Mouse (Mus musculus): ENCODE measurements at regions not wholly inside any gene's neighbourhood (a gene's known extent, or its start where the extent isn't known, plus 50 kb on each side); places are given as distances from the start of the nearest gene placed in this dataset.

GRCm38 (mm10) chr16:42591530-42591929, 251.1 kb upstream of the Gap43 start:
- Histone ChIP-seq H3K27ac (ENCODE audit: insufficient read depth, low read depth) (no peak overlapping the region), H3K4me2 (ENCODE audit: insufficient read depth, low read depth, poor library complexity, severe bottlenecking) (no peak overlapping the region), H3K79me2 (replicated peaks; ENCODE audit: control insufficient read depth, extremely low read depth, insufficient read depth, poor library complexity, severe bottlenecking) (no peaks in the 10 kb centered on the region), H3K9ac (ENCODE audit: insufficient read depth, low read depth) (no peak overlapping the region), H3K4me1 (ENCODE audit: control insufficient read depth in 1 of 2, insufficient read depth in 2 of 2) (peaks cover 0 to 9% of the 10 kb centered on the region in 2 experiments; a peak in 2 of 4 replicates), H3K27me3 (replicated peaks) (no peaks in the 10 kb centered on the region), H3K4me3 (replicated peaks in 1 of 3; ENCODE audit: low read depth in 2 of 3, low read length in 2 of 3, poor library complexity in 1 of 3) (no peak overlapping the region), H3K36me3 (replicated peaks in 1 of 2; ENCODE audit: control insufficient read depth in 1 of 2, insufficient read depth in 1 of 2, low read length in 1 of 2) (no peaks in the 10 kb centered on the region), H3K9me3 (replicated peaks; ENCODE audit: low read length) (no peaks in the 10 kb centered on the region)
- in situ Hi-C loops (cut with MboI; ENCODE audit: low pct_ligation_motif_present, low pct_unique_long_range_greater_than_20kb, low sequenced_read_pairs) (no loop called here), dilution Hi-C loops (cut with MboI; ENCODE audit: extremely low pct_ligation_motif_present, extremely low pct_unique_long_range_greater_than_20kb, low sequenced_read_pairs) (no loop called here)
- no peak for DNase-seq (ENCODE audit: extremely low read depth)
- TF ChIP-seq MYC (IDR thresholded peaks at IDR 0.05; ENCODE audit: low read depth, low read length), result no peak

- Histone ChIP-seq H3K9me3 (replicated peaks; ENCODE audit: low read length) (no peaks in the 10 kb centered on the region), H3K36me3 (replicated peaks in 1 of 2; ENCODE audit: control insufficient read depth in 1 of 2, insufficient read depth in 1 of 2, low read length in 1 of 2) (no peaks in the 10 kb centered on the region), H3K79me2 (replicated peaks; ENCODE audit: control insufficient read depth, extremely low read depth, insufficient read depth, poor library complexity, severe bottlenecking) (no peaks in the 10 kb centered on the region), H3K4me2 (ENCODE audit: insufficient read depth, low read depth, poor library complexity, severe bottlenecking) (no peak overlapping the region; the same call in 1 of the 2 replicates), H3K9ac (ENCODE audit: insufficient read depth, low read depth) (no peak overlapping the region), H3K27me3 (replicated peaks) (no peaks in the 10 kb centered on the region), H3K4me1 (ENCODE audit: control insufficient read depth in 1 of 2, insufficient read depth in 2 of 2) (no peaks in the 10 kb centered on the region), H3K27ac (ENCODE audit: insufficient read depth, low read depth) (no peak overlapping the region), H3K4me3 (replicated peaks in 1 of 3; ENCODE audit: low read depth in 2 of 3, low read length in 2 of 3, poor library complexity in 1 of 3) (no peak overlapping the region)
- TF ChIP-seq KAT2A (IDR thresholded peaks at IDR 0.05; ENCODE audit: insufficient replicate concordance, low read length) (no peak), POLR2A (IDR thresholded peaks at IDR 0.05; ENCODE audit: low read depth, low read length) (no peak), USF1 (IDR thresholded peaks at IDR 0.05; ENCODE audit: low read depth, low read length) (no peak)
- dilution Hi-C loops (cut with MboI; ENCODE audit: extremely low pct_ligation_motif_present, extremely low pct_unique_long_range_greater_than_20kb, low sequenced_read_pairs), result no loop called here
- in situ Hi-C loops (cut with MboI; ENCODE audit: low pct_ligation_motif_present, low pct_unique_long_range_greater_than_20kb, low sequenced_read_pairs), result no loop called here
- DNase-seq (ENCODE audit: extremely low read depth), result no peak
Measured at GRCm38 (mm10) chr16:42586196-42586595, 245.7 kb upstream of the Gap43 start.

- in situ Hi-C loops (cut with MboI; ENCODE audit: low pct_ligation_motif_present, low pct_unique_long_range_greater_than_20kb, low sequenced_read_pairs) (no loop called here), dilution Hi-C loops (cut with MboI; ENCODE audit: extremely low pct_ligation_motif_present, extremely low pct_unique_long_range_greater_than_20kb, low sequenced_read_pairs) (no loop called here)
- no peak overlapping the region; the same call in 1 of the 2 replicates for H3K4me2 ChIP-seq (ENCODE audit: insufficient read depth, low read depth, poor library complexity, severe bottlenecking)
- TF ChIP-seq USF1 (IDR thresholded peaks at IDR 0.05; ENCODE audit: low read depth, low read length), result no peak
- 0 out of 2 replicates have a peak, but pooled peaks have one; percentile 33 for TF ChIP-seq ZNF384 (IDR thresholded peaks at IDR 0.05; ENCODE audit: low read depth, low read length)
- TF ChIP-seq MAZ (IDR thresholded peaks at IDR 0.05; ENCODE audit: low read depth, low read length), result no peak
- TF ChIP-seq GABPA (IDR thresholded peaks at IDR 0.05; ENCODE audit: insufficient replicate concordance, low read depth, low read length), result no peak
- no peaks in the 10 kb centered on the region for H3K9me3 ChIP-seq (replicated peaks; ENCODE audit: low read length)
- no peak overlapping the region for H3K4me3 ChIP-seq (replicated peaks in 1 of 3; ENCODE audit: low read depth in 2 of 3, low read length in 2 of 3, poor library complexity in 1 of 3)
- H3K9ac ChIP-seq (ENCODE audit: insufficient read depth, low read depth), result no peak overlapping the region
- DNase-seq (ENCODE audit: extremely low read depth), result peak; percentile 36
- no peak overlapping the region for H3K27ac ChIP-seq (ENCODE audit: insufficient read depth, low read depth)
- H3K4me1 ChIP-seq (ENCODE audit: control insufficient read depth in 1 of 2, insufficient read depth in 2 of 2), result peaks cover 0 to 12% of the 10 kb centered on the region in 2 experiments; a peak in 2 of 4 replicates
- no peaks in the 10 kb centered on the region for H3K79me2 ChIP-seq (replicated peaks; ENCODE audit: control insufficient read depth, extremely low read depth, insufficient read depth, poor library complexity, severe bottlenecking)
- H3K27me3 ChIP-seq (replicated peaks), result no peaks in the 10 kb centered on the region
- H3K36me3 ChIP-seq (replicated peaks in 1 of 2; ENCODE audit: control insufficient read depth in 1 of 2, insufficient read depth in 1 of 2, low read length in 1 of 2), result no peaks in the 10 kb centered on the region
Measured at GRCm38 (mm10) chr16:42575517-42575946, 235.1 kb upstream of the Gap43 start.
